Mouse (Mus musculus): ENCODE measurements around the gene Olfr455.

- TF ChIP-seq CTCF (IDR thresholded peaks at IDR 0.05; ENCODE audit: low read depth) (no peak), EP300 (IDR thresholded peaks at IDR 0.05; ENCODE audit: low read depth) (no peak)
Observed at GRCm38 (mm10) chr6:42513461-42513860, 33.9 kb downstream of the Olfr455 start.

All from liver, postnatal 0 days (tissue).